Mouse (Mus musculus) testis, adult 2 months (tissue): ENCODE measurements around the gene Coro2a.
"Not testable (repeated sequence)": the region's sequence is repeated elsewhere in the genome, so short reads cannot be mapped to it uniquely, and the experiment has no call there.

Experiments used
- CTCF ChIP-seq: fragments of 200-500 bp; IDR thresholded peaks from 2 replicates; pipeline ENCODE4 v1.5.1; 2012; ENCODE audit warnings: low read depth, mild to moderate bottlenecking, inconsistent platforms, low read length, moderate library complexity; ENCODE audit not compliant: control insufficient read depth, insufficient read depth, insufficient replicate concordance
- POLR2A ChIP-seq: fragments of 200-500 bp; IDR thresholded peaks from 2 replicates; pipeline ENCODE4 v1.6.1; 2012; ENCODE audit warnings: low read depth, mild to moderate bottlenecking, inconsistent platforms, low read length, moderate library complexity; ENCODE audit not compliant: control insufficient read depth

GRCm38 (mm10) chr4:46584536-46584935 lies 17.5 kb downstream of the Coro2a start:
- TF ChIP-seq POLR2A, CTCF: not testable (repeated sequence)
